Mouse (Mus musculus) limb, embryonic 14.5 days (tissue): ENCODE data around the gene Ciita. TPM values are rescaled to one million over a fixed set of nuclear protein-coding genes. Genes with fewer than 3 reads are reported as not detected.
A peak's percentile ranks its signal among the peaks of the same experiment; 100 is the strongest.

ENCODE experiments used
- ATAC-seq: fragments of 200-750 bp; cut with Nextera tagmentation; 2 replicates; pipeline ENCODE4 v1.8.0; 2017; ENCODE audit warnings: low read depth, moderate number of reproducible peaks, moderate TSS enrichment; ENCODE audit not compliant: low FRiP score
- DNase-seq: peaks from one replicate; pipeline ENCODE4 v3.0.0-alpha.2; 2015; ENCODE audit warnings: low spot score
- H3K27ac ChIP-seq: fragments of 300-500 bp; sonication (generic); replicated peaks from 2 replicates; pipeline ENCODE4 v1.5.1; 2014; ENCODE audit warnings: low read depth, mild to moderate bottlenecking, low read length, moderate library complexity, mixed read lengths
- H3K27me3 ChIP-seq: fragments of 300-500 bp; sonication (generic); 2 replicates; pipeline ENCODE4 v1.6.1; 2014; ENCODE audit warnings: low read length, mixed read lengths; ENCODE audit not compliant: control insufficient read depth, insufficient read depth
- H3K36me3 ChIP-seq: fragments of 300-500 bp; sonication (generic); 2 replicates; pipeline ENCODE4 v1.6.1; 2014; ENCODE audit warnings: mild to moderate bottlenecking, low read length, moderate library complexity, mixed read lengths; ENCODE audit not compliant: control insufficient read depth, insufficient read depth
- H3K4me1 ChIP-seq: fragments of 300-500 bp; sonication (generic); 2 replicates; pipeline ENCODE4 v1.6.1; 2014; ENCODE audit warnings: antibody characterized with exemption, low read length, mixed read lengths; ENCODE audit not compliant: control insufficient read depth, insufficient read depth
- H3K4me2 ChIP-seq: fragments of 300-500 bp; sonication (generic); replicated peaks from 2 replicates; pipeline ENCODE4 v1.6.1; 2014; ENCODE audit warnings: low read depth, mild to moderate bottlenecking, low read length, moderate library complexity; ENCODE audit not compliant: severe bottlenecking
- H3K4me3 ChIP-seq: fragments of 300-500 bp; sonication (generic); replicated peaks from 2 replicates; pipeline ENCODE4 v1.5.1; 2014; ENCODE audit warnings: low read length
- H3K9ac ChIP-seq: fragments of 300-500 bp; sonication (generic); 2 replicates; pipeline ENCODE4 v1.6.1; 2014; ENCODE audit warnings: mild to moderate bottlenecking, low read depth, low read length, moderate library complexity; ENCODE audit not compliant: severe bottlenecking
- H3K9me3 ChIP-seq: fragments of 300-500 bp; sonication (generic); 2 replicates; pipeline ENCODE4 v1.6.1; 2016; ENCODE audit warnings: low read length; ENCODE audit not compliant: control insufficient read depth
- POLR2A ChIP-seq: fragments of 200-500 bp; IDR thresholded peaks from 2 replicates; pipeline ENCODE4 v1.8.0; 2012; ENCODE audit warnings: inconsistent platforms, mild to moderate bottlenecking, moderate library complexity, borderline replicate concordance; ENCODE audit not compliant: insufficient read depth, insufficient read length; ENCODE audit errors: extremely low read depth
- WGBS: fragments of 180-500 bp; shearing (Covaris S2); extraction: QIAGEN DNeasy Blood & Tissue Kit; methylation state at CpG from one replicate; pipeline ENCODE4 v1.1.7; 2014; 5-methylcytosine and 5-hydroxymethylcytosine counted together
- polyA plus RNA-seq, 2 experiments: library from polyadenylated mRNA; depleted of rRNA in 1 of 2; stranded (reverse) in 1 of 2; unstranded in 1 of 2; fragments of >200 nt; fragmentation: Nextera tagmentation in 1 of 2; extraction: Ambion mirVana in 1 of 2; gene quantifications; 2 replicates each; pipeline versions ENCODE4 v1.2.1 to v1.2.3; 2012 to 2014

The Ciita gene
- polyA plus RNA-seq, 2 experiments: 0.10 to 0.44 TPM

GRCm38 (mm10) chr16:10487895-10488493, 8.1 kb downstream of the Ciita start:
- H3K36me3 ChIP-seq: no peaks in the 10 kb centered on the region
- TF ChIP-seq POLR2A: no peak
- no peak overlapping the region for H3K9ac ChIP-seq
- no peak for ATAC-seq
- H3K4me2 ChIP-seq: no peak overlapping the region
- H3K27ac ChIP-seq: no peak overlapping the region
- H3K27me3 ChIP-seq: 0 out of 2 replicates have a peak, but pooled peaks cover 9% of the 10 kb centered on the region
- H3K4me3 ChIP-seq: no peak overlapping the region
- DNase-seq: no peak
- WGBS: 86% methylated on average over 8 of the region's 8 CpGs
- H3K4me1 ChIP-seq: 0 out of 2 replicates have a peak, but pooled peaks cover 3% of the 10 kb centered on the region
- H3K9me3 ChIP-seq: no peaks in the 10 kb centered on the region

- H3K9me3 ChIP-seq: no peaks in the 10 kb centered on the region
- no peak overlapping the region for H3K9ac ChIP-seq
- WGBS: 84% methylated on average over 7 of the region's 7 CpGs
- TF ChIP-seq POLR2A: no peak
- H3K27me3 ChIP-seq: 0 out of 2 replicates have a peak, but pooled peaks cover 9% of the 10 kb centered on the region
- ATAC-seq (no peak), DNase-seq (no peak)
- H3K4me1 ChIP-seq: 0 out of 2 replicates have a peak, but pooled peaks cover 3% of the 10 kb centered on the region
- no peak overlapping the region for H3K27ac ChIP-seq
- no peak overlapping the region for H3K4me3 ChIP-seq
- no peaks in the 10 kb centered on the region for H3K36me3 ChIP-seq
- H3K4me2 ChIP-seq: no peak overlapping the region
Measured at GRCm38 (mm10) chr16:10488769-10489481, 9.1 kb downstream of the Ciita start.

- no peaks in the 10 kb centered on the region for H3K36me3 ChIP-seq
- ATAC-seq (no peak), DNase-seq (no peak)
Measured at GRCm38 (mm10) chr16:10489483-10489882, 9.6 kb downstream of the Ciita start.

GRCm38 (mm10) chr16:10489904-10490457, 10.1 kb downstream of the Ciita start:
- TF ChIP-seq POLR2A: no peak
- H3K27ac ChIP-seq: no peak overlapping the region
- no peaks in the 10 kb centered on the region for H3K9me3 ChIP-seq
- H3K9ac ChIP-seq: no peak overlapping the region
- DNase-seq: no peak
- H3K27me3 ChIP-seq: 0 out of 2 replicates have a peak, but pooled peaks cover 9% of the 10 kb centered on the region
- 0 out of 2 replicates have a peak overlapping the region, but pooled peaks have one; percentile 13 for H3K4me3 ChIP-seq
- no peak for ATAC-seq
- WGBS: 24% methylated on average over 14 of the region's 14 CpGs
- no peaks in the 10 kb centered on the region for H3K36me3 ChIP-seq
- 0 out of 2 replicates have a peak, but pooled peaks cover 3% of the 10 kb centered on the region for H3K4me1 ChIP-seq
- H3K4me2 ChIP-seq: peak overlapping the region; percentile 42

More at GRCm38 (mm10) chr16:10489483-10489882, 9.6 kb downstream of the Ciita start:
- H3K4me1 ChIP-seq: 0 out of 2 replicates have a peak, but pooled peaks cover 3% of the 10 kb centered on the region
- H3K9me3 ChIP-seq: no peaks in the 10 kb centered on the region
- H3K4me3 ChIP-seq: 0 out of 2 replicates have a peak overlapping the region, but pooled peaks have one; percentile 13
- TF ChIP-seq POLR2A: no peak
- H3K27ac ChIP-seq: no peak overlapping the region
- 6% methylated on average over 9 of the region's 9 CpGs for WGBS
- no peak overlapping the region for H3K9ac ChIP-seq
- H3K4me2 ChIP-seq: peak overlapping the region; percentile 42
- H3K27me3 ChIP-seq: 0 out of 2 replicates have a peak, but pooled peaks cover 9% of the 10 kb centered on the region

- Histone ChIP-seq H3K9ac (no peak overlapping the region), H3K4me1 (0 out of 2 replicates have a peak, but pooled peaks cover 3% of the 10 kb centered on the region), H3K4me2 (no peak overlapping the region), H3K36me3 (no peaks in the 10 kb centered on the region), H3K27me3 (0 out of 2 replicates have a peak, but pooled peaks cover 9% of the 10 kb centered on the region), H3K27ac (no peak overlapping the region), H3K9me3 (no peaks in the 10 kb centered on the region), H3K4me3 (no peak overlapping the region)
- ATAC-seq: no peak
- no peak for DNase-seq
- TF ChIP-seq POLR2A: no peak
- 82% methylated on average over 18 of the region's 18 CpGs for WGBS
Measured at GRCm38 (mm10) chr16:10490503-10491150, 10.8 kb downstream of the Ciita start.
